Mouse (Mus musculus) layer of hippocampus, postnatal 36 days (tissue): ENCODE data around the gene BC024978. TPM values are rescaled to one million over a fixed set of nuclear protein-coding genes. Genes with fewer than 3 reads are reported as not detected.

Experiments
- DNase-seq, 2 experiments: peaks; one replicate each; pipeline ENCODE4 v3.0.0; 2022
- microRNA-seq, 2 experiments: library from miRNA; unstranded; fragments of <30 nt; microRNA quantifications; one replicate each; pipeline ENCODE4 v1.2.0; 2021
- total RNA-seq, 2 experiments: library from RNA; stranded (reverse); gene quantifications; 2 replicates each; pipeline ENCODE4 v1.2.3; 2021

BC024978 gene
- total RNA-seq, 2 experiments from 2014 or later, result 20.4 to 25.4 TPM

GRCm38 (mm10) chr7:27259771-27260170, 64.2 kb downstream of the BC024978 start:
- DNase-seq, result no peak

Small RNAs within 50 kb of the gene (microRNA-seq; reads per million reads assigned to microRNA genes)
- 0 reads per million in 2 experiments for gene Mir1191
- gene Mir3101, result 0 to 0.85 reads per million in 2 experiments

Other genes starting within 250 kb of the BC024978 start
- not detected for gene Cyp2a12, start 166.7 kb upstream of the BC024978 start, total RNA-seq
- under 1 TPM in 1 of 2 experiments, not detected in 1; 0.17 TPM for gene Cyp2f2, start 75.9 kb upstream of the BC024978 start, total RNA-seq
- not detected for gene Cyp2t4, start 42.1 kb upstream of the BC024978 start, total RNA-seq
- 100 to 1,000 TPM; 102 to 108 TPM for gene Egln2, start 29.0 kb upstream of the BC024978 start, total RNA-seq
- 10 to 100 TPM; 93.5 to 98.7 TPM for gene Rab4b, start 16.9 kb upstream of the BC024978 start, total RNA-seq
- gene Gm21983, start 14.7 kb upstream of the BC024978 start, total RNA-seq, result not detected
- 1 to 10 TPM; 1.8 to 2.0 TPM for gene Mia, start 14.6 kb upstream of the BC024978 start, total RNA-seq
- 10 to 100 TPM; 84.2 to 96.0 TPM for gene Snrpa, start 490 bp downstream of the BC024978 start, total RNA-seq
- gene Itpkc, start 32.9 kb downstream of the BC024978 start, total RNA-seq, result 10 to 100 TPM in 1 of 2 experiments, 1 to 10 TPM in 1; 9.3 to 10.1 TPM
- gene Coq8b, start 37.2 kb downstream of the BC024978 start, total RNA-seq, result 10 to 100 TPM; 33.9 to 36.2 TPM
- gene Numbl, start 62.7 kb downstream of the BC024978 start, total RNA-seq, result 100 to 1,000 TPM; 137 to 144 TPM
- 10 to 100 TPM; 52.8 to 59.6 TPM for gene Ltbp4, start 141.9 kb downstream of the BC024978 start, total RNA-seq
- 10 to 100 TPM; 36.2 to 37.3 TPM for gene Shkbp1, start 160.2 kb downstream of the BC024978 start, total RNA-seq
- not detected for gene Gm20479, start 161.6 kb downstream of the BC024978 start, total RNA-seq